ENCODE assay signal across 28 mouse cellular contexts in the genomic region with DNA sequence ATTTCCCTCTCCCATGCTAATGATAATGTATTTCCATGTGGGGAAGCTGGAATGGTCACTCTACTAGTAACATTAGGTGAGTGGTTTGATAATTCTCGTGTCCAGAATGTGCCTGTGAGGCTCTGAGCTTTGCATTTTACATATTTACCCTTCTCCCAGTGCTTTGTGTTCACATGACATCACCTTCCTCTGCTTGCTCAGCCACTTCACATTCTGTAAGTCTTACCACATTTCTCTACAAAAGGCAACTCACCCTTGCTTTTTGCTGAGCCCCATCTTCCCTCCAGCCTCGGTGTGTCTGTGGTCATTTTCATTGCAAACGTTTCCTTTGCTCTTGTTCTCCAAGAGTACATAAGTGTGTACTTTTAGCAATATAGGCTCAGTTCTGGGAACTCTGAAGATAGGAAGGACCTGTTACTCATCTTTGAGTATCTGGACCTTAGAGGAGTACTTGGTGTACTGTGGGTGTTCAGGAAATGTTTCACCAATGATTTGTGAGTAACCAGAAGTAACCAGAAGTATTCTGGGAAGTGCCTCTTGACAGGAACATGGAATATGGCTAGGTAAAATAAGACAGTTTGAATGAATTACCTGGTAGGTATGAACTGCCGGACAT.
"Had no signal": no experiment of that assay in that cellular context is flagged by ENCODE, and none has a peak within 500 bp of the region (broad histone marks: within the 10 kb centered on the region; RNA-seq: fewer than 3 reads in every experiment).

No protein-coding gene starts in this region.

- H3K36me3 ChIP-seq: embryonic facial prominence, embryonic 10.5 days; embryonic facial prominence, embryonic 12.5 days; embryonic facial prominence, embryonic 13.5 days; embryonic facial prominence, embryonic 15.5 days; forebrain, embryonic 12.5 days; forebrain, embryonic 15.5 days had no signal

- H3K9ac ChIP-seq: embryonic facial prominence, embryonic 12.5 days; embryonic facial prominence, embryonic 13.5 days; embryonic facial prominence, embryonic 15.5 days; forebrain, embryonic 12.5 days; forebrain, embryonic 13.5 days; forebrain, embryonic 15.5 days; forebrain, postnatal 0 days had no signal

- DNase-seq: cerebellum, adult 8-10 months; cerebellum, adult 9-10 months; cerebellum, adult 9-11 months; cerebellum, postnatal 10 days; cerebellum, postnatal 14 days; cerebellum, postnatal 25 days; cerebellum, postnatal 36 days; embryo, embryonic 11 days; forebrain, postnatal 0 days; gastrocnemius, adult 2 months; gastrocnemius, postnatal 10 days; gastrocnemius, postnatal 14 days; gastrocnemius, postnatal 25 days; gastrocnemius, postnatal 36 days; heart, adult 11 months; heart, adult 18-20 months; heart, adult 2 months had no signal

- H3K4me3 ChIP-seq: embryonic facial prominence, embryonic 10.5 days; embryonic facial prominence, embryonic 12.5 days; embryonic facial prominence, embryonic 13.5 days; embryonic facial prominence, embryonic 15.5 days; erythroblast, embryonic 14.5 days; forebrain, embryonic 10.5 days; forebrain, embryonic 12.5 days; forebrain, embryonic 13.5 days; forebrain, embryonic 15.5 days; gastrocnemius, adult 2 months; heart, adult 2 months had no signal

- H3K4me1 ChIP-seq: embryonic facial prominence, embryonic 10.5 days; embryonic facial prominence, embryonic 12.5 days; embryonic facial prominence, embryonic 13.5 days; embryonic facial prominence, embryonic 15.5 days; forebrain, embryonic 13.5 days; forebrain, embryonic 15.5 days had no signal

- ATAC-seq: forebrain, embryonic 13.5 days; forebrain, embryonic 14.5 days; forebrain, embryonic 15.5 days; forebrain, embryonic 16.5 days; forebrain, postnatal 0 days had no signal

- H3K27me3 ChIP-seq: embryonic facial prominence, embryonic 12.5 days; embryonic facial prominence, embryonic 13.5 days; embryonic facial prominence, embryonic 15.5 days; forebrain, embryonic 12.5 days; forebrain, embryonic 13.5 days; forebrain, embryonic 15.5 days had no signal

- H3K9me3 ChIP-seq: embryonic facial prominence, embryonic 10.5 days; embryonic facial prominence, embryonic 12.5 days; embryonic facial prominence, embryonic 13.5 days; embryonic facial prominence, embryonic 15.5 days; forebrain, embryonic 10.5 days; forebrain, embryonic 12.5 days; forebrain, embryonic 13.5 days; forebrain, embryonic 15.5 days had no signal

- H3K27ac ChIP-seq: embryonic facial prominence, embryonic 10.5 days; embryonic facial prominence, embryonic 12.5 days; embryonic facial prominence, embryonic 13.5 days; embryonic facial prominence, embryonic 15.5 days; forebrain, embryonic 10.5 days; forebrain, embryonic 12.5 days; forebrain, embryonic 13.5 days; forebrain, embryonic 15.5 days; gastrocnemius, adult 2 months; heart, adult 2 months had no signal

- H3K4me2 ChIP-seq: embryonic facial prominence, embryonic 12.5 days; embryonic facial prominence, embryonic 13.5 days; embryonic facial prominence, embryonic 15.5 days; forebrain, embryonic 12.5 days; forebrain, embryonic 13.5 days; forebrain, embryonic 15.5 days had no signal
